Mouse (Mus musculus): ENCODE measurements around the gene Rita1. TPM values are rescaled to one million over a fixed set of nuclear protein-coding genes. Genes with fewer than 3 reads are reported as not detected.

Gene Rita1
- polyA plus RNA-seq, 1 experiment from 2014 or later, result 14.0 TPM

DNA sequence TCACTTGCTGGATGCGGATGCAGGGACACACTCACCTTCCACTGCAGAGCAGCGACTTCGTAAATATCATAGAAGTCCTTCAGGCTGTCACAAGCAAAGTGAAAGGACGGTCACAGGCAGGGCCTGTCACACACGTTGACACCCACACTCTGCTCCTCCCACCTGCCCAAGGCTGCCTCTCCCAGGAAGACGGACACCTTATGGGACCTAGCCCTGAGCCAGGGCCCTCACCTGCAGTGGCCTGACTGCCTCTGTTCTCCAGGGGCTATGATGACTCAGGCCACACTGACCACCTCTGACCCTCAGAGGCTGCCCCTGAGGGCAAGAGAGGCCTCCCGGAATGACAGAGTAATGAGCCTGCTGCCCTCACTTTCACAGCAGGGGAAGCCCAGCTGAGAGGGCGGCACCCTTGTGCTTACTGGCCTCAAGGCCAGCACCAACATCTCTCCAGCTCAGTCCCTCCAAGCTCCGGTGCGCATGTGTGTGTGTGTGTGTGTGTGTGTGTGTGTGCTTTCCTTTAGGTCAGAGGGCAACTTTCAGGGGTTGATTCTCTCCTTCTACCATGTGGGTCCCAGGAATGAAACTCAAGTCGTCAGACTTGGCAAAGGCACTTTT lies 64.0 kb downstream of the Rita1 start:
- H3K27ac ChIP-seq (ENCODE audit: low read length), result no peak overlapping the region
- H3K9me3 ChIP-seq (ENCODE audit: control insufficient read depth, low read length), result no peaks in the 10 kb centered on the region
- no peak overlapping the region for H3K4me2 ChIP-seq (ENCODE audit: low read depth, low read length)
- H3K4me1 ChIP-seq (replicated peaks; ENCODE audit: control insufficient read depth, insufficient read depth, low read length), result no peaks in the 10 kb centered on the region; the same call in 1 of the 2 replicates
- 0 out of 2 replicates have a peak, but pooled peaks cover 4% of the 10 kb centered on the region for H3K36me3 ChIP-seq (ENCODE audit: control insufficient read depth, insufficient read depth, low read length)
- no peak overlapping the region for H3K4me3 ChIP-seq (ENCODE audit: low read length)
- ATAC-seq (ENCODE audit: low read depth), result no peak
- H3K27me3 ChIP-seq (ENCODE audit: control insufficient read depth, insufficient read depth, low read depth, low read length), result no peaks in the 10 kb centered on the region
- WGBS, result 63% methylated on average over 11 of the region's 11 CpGs
- H3K9ac ChIP-seq (ENCODE audit: low read length), result no peak overlapping the region

Other genes starting within 250 kb of the Rita1 start
- gene Lhx5, start 180.9 kb downstream of the Rita1 start, polyA plus RNA-seq (2015; fragmentation: Nextera tagmentation; extraction: Ambion mirVana), result not detected in 2 replicates
- 7.7 and 8.1 TPM in 2 replicates for gene Sdsl, start 139.8 kb downstream of the Rita1 start, polyA plus RNA-seq (2015; fragmentation: Nextera tagmentation; extraction: Ambion mirVana)
- gene Sds, start 136.1 kb downstream of the Rita1 start, polyA plus RNA-seq (2015; fragmentation: Nextera tagmentation; extraction: Ambion mirVana), result 0.26 TPM in 1 of 2 replicates, not detected in the other
- gene Plbd2, start 109.0 kb downstream of the Rita1 start, polyA plus RNA-seq (2015; fragmentation: Nextera tagmentation; extraction: Ambion mirVana), result 48.8 and 50.5 TPM in 2 replicates
- gene Slc8b1, start 101.4 kb downstream of the Rita1 start, polyA plus RNA-seq (2015; fragmentation: Nextera tagmentation; extraction: Ambion mirVana), result 8.5 and 8.6 TPM in 2 replicates
- gene Tpcn1, start 23.9 kb downstream of the Rita1 start, polyA plus RNA-seq (2015; fragmentation: Nextera tagmentation; extraction: Ambion mirVana), result 17.8 and 18.0 TPM in 2 replicates
- 1.2 and 1.9 TPM in 2 replicates for gene Iqcd, start 23.6 kb downstream of the Rita1 start, polyA plus RNA-seq (2015; fragmentation: Nextera tagmentation; extraction: Ambion mirVana)
- gene Ddx54, start 150 bp upstream of the Rita1 start, polyA plus RNA-seq (2015; fragmentation: Nextera tagmentation; extraction: Ambion mirVana), result 36.8 and 37.8 TPM in 2 replicates
- 0.94 and 1.5 TPM in 2 replicates for gene Cfap73, start 21.6 kb upstream of the Rita1 start, polyA plus RNA-seq (2015; fragmentation: Nextera tagmentation; extraction: Ambion mirVana)
- 0.18 and 0.44 TPM in 2 replicates for gene Rasal1, start 36.2 kb upstream of the Rita1 start, polyA plus RNA-seq (2015; fragmentation: Nextera tagmentation; extraction: Ambion mirVana)
- gene Dtx1, start 99.3 kb upstream of the Rita1 start, polyA plus RNA-seq (2015; fragmentation: Nextera tagmentation; extraction: Ambion mirVana), result 2.4 and 3.2 TPM in 2 replicates
- 0.23 and 0.29 TPM in 2 replicates for gene Oas2, start 137.3 kb upstream of the Rita1 start, polyA plus RNA-seq (2015; fragmentation: Nextera tagmentation; extraction: Ambion mirVana)
- 0.10 and 0.11 TPM in 2 replicates for gene Oas3, start 165.1 kb upstream of the Rita1 start, polyA plus RNA-seq (2015; fragmentation: Nextera tagmentation; extraction: Ambion mirVana)
- gene Oas1e, start 182.9 kb upstream of the Rita1 start, polyA plus RNA-seq (2015; fragmentation: Nextera tagmentation; extraction: Ambion mirVana), result not detected in 2 replicates
- gene Oas1c, start 199.9 kb upstream of the Rita1 start, polyA plus RNA-seq (2015; fragmentation: Nextera tagmentation; extraction: Ambion mirVana), result 0.69 and 1.1 TPM in 2 replicates
- not detected in 2 replicates for gene Oas1f, start 234.8 kb upstream of the Rita1 start, polyA plus RNA-seq (2015; fragmentation: Nextera tagmentation; extraction: Ambion mirVana)
- gene Oas1h, start 248.8 kb upstream of the Rita1 start, polyA plus RNA-seq (2015; fragmentation: Nextera tagmentation; extraction: Ambion mirVana), result not detected in 2 replicates

Measured in lung, embryonic 16.5 days (tissue).